Mouse (Mus musculus): ENCODE data around the gene Rnase1. TPM values are rescaled to one million over a fixed set of nuclear protein-coding genes. Genes with fewer than 3 reads are reported as not detected.

The Rnase1 gene
- polyA plus RNA-seq, 1 experiment: not detected

GRCm38 (mm10) chr14:51127648-51128258 lies 18.8 kb downstream of the Rnase1 start:
- Histone ChIP-seq H3K9ac (ENCODE audit: low read depth, poor library complexity, severe bottlenecking) (no peak overlapping the region), H3K9me3 (replicated peaks; ENCODE audit: control insufficient read depth, insufficient read depth, low read length, poor library complexity, severe bottlenecking) (no peaks in the 10 kb centered on the region), H3K27ac (ENCODE audit: insufficient read depth, low read length) (no peak overlapping the region), H3K4me3 (ENCODE audit: low read depth, low read length) (no peak overlapping the region), H3K36me3 (ENCODE audit: control insufficient read depth, insufficient read depth, low read length, poor library complexity, severe bottlenecking) (no peaks in the 10 kb centered on the region), H3K27me3 (ENCODE audit: control insufficient read depth, insufficient read depth, low read length, poor library complexity, severe bottlenecking) (no peaks in the 10 kb centered on the region), H3K4me1 (ENCODE audit: control insufficient read depth, insufficient read depth, low read length) (no peaks in the 10 kb centered on the region)
- TF ChIP-seq POLR2A (IDR thresholded peaks at IDR 0.05; ENCODE audit: insufficient read depth, low read length): no peak
- no peak for TF ChIP-seq CTCF (IDR thresholded peaks at IDR 0.05; ENCODE audit: low read depth, low read length)
- TF ChIP-seq EP300 (IDR thresholded peaks at IDR 0.05; ENCODE audit: insufficient read depth, low read depth, low read length): no peak

- H3K4me1 ChIP-seq (ENCODE audit: control insufficient read depth, insufficient read depth, low read length): no peaks in the 10 kb centered on the region
- H3K9ac ChIP-seq (ENCODE audit: low read depth, poor library complexity, severe bottlenecking): no peak overlapping the region
- H3K4me3 ChIP-seq (ENCODE audit: low read depth, low read length): no peak overlapping the region
- H3K27me3 ChIP-seq (ENCODE audit: control insufficient read depth, insufficient read depth, low read length, poor library complexity, severe bottlenecking): no peaks in the 10 kb centered on the region
- H3K36me3 ChIP-seq (ENCODE audit: control insufficient read depth, insufficient read depth, low read length, poor library complexity, severe bottlenecking): no peaks in the 10 kb centered on the region
- H3K9me3 ChIP-seq (replicated peaks; ENCODE audit: control insufficient read depth, insufficient read depth, low read length, poor library complexity, severe bottlenecking): no peaks in the 10 kb centered on the region
- no peak for TF ChIP-seq POLR2A (IDR thresholded peaks at IDR 0.05; ENCODE audit: insufficient read depth, low read length)
- no peak for TF ChIP-seq CTCF (IDR thresholded peaks at IDR 0.05; ENCODE audit: low read depth, low read length)
- TF ChIP-seq EP300 (IDR thresholded peaks at IDR 0.05; ENCODE audit: insufficient read depth, low read depth, low read length): no peak
- H3K27ac ChIP-seq (ENCODE audit: insufficient read depth, low read length): no peak overlapping the region
These were observed 20.9 kb downstream of the Rnase1 start for GRCm38 (mm10) chr14:51125684-51126083.

- no peaks in the 10 kb centered on the region; the same call in 1 of the 2 replicates for H3K27me3 ChIP-seq (ENCODE audit: control insufficient read depth, insufficient read depth, low read length, poor library complexity, severe bottlenecking)
- no peaks in the 10 kb centered on the region for H3K4me1 ChIP-seq (ENCODE audit: control insufficient read depth, insufficient read depth, low read length)
- no peak within 1 kb of the TSS for H3K9ac ChIP-seq (ENCODE audit: low read depth, poor library complexity, severe bottlenecking)
- H3K4me3 ChIP-seq (ENCODE audit: low read depth, low read length): no peak within 1 kb of the TSS
- H3K27ac ChIP-seq (ENCODE audit: insufficient read depth, low read length): no peak within 1 kb of the TSS
- no peaks in the 10 kb centered on the region for H3K36me3 ChIP-seq (ENCODE audit: control insufficient read depth, insufficient read depth, low read length, poor library complexity, severe bottlenecking)
- no peaks in the 10 kb centered on the region for H3K9me3 ChIP-seq (replicated peaks; ENCODE audit: control insufficient read depth, insufficient read depth, low read length, poor library complexity, severe bottlenecking)
- TF ChIP-seq EP300 (IDR thresholded peaks at IDR 0.05; ENCODE audit: insufficient read depth, low read depth, low read length) (no peak), CTCF (IDR thresholded peaks at IDR 0.05; ENCODE audit: low read depth, low read length) (no peak), POLR2A (IDR thresholded peaks at IDR 0.05; ENCODE audit: insufficient read depth, low read length) (no peak)
These were observed 32.5 kb downstream of the Rnase1 start, which contains the start of gene Eddm3b for GRCm38 (mm10) chr14:51113916-51114560. TSS of gene Eddm3b (plus strand) at chr14:51114426.

GRCm38 (mm10) chr14:51113476-51113875 lies 33.1 kb downstream of the Rnase1 start:
- H3K9ac ChIP-seq (ENCODE audit: low read depth, poor library complexity, severe bottlenecking): no peak overlapping the region
- TF ChIP-seq CTCF (IDR thresholded peaks at IDR 0.05; ENCODE audit: low read depth, low read length): no peak
- no peak for TF ChIP-seq POLR2A (IDR thresholded peaks at IDR 0.05; ENCODE audit: insufficient read depth, low read length)
- no peak for TF ChIP-seq EP300 (IDR thresholded peaks at IDR 0.05; ENCODE audit: insufficient read depth, low read depth, low read length)

GRCm38 (mm10) chr14:51111966-51112365 lies 34.6 kb downstream of the Rnase1 start:
- H3K27me3 ChIP-seq (ENCODE audit: control insufficient read depth, insufficient read depth, low read length, poor library complexity, severe bottlenecking): no peaks in the 10 kb centered on the region; the same call in 1 of the 2 replicates
- no peak overlapping the region for H3K4me3 ChIP-seq (ENCODE audit: low read depth, low read length)
- no peaks in the 10 kb centered on the region for H3K9me3 ChIP-seq (replicated peaks; ENCODE audit: control insufficient read depth, insufficient read depth, low read length, poor library complexity, severe bottlenecking)
- H3K4me1 ChIP-seq (ENCODE audit: control insufficient read depth, insufficient read depth, low read length): no peaks in the 10 kb centered on the region
- H3K36me3 ChIP-seq (ENCODE audit: control insufficient read depth, insufficient read depth, low read length, poor library complexity, severe bottlenecking): no peaks in the 10 kb centered on the region
- H3K27ac ChIP-seq (ENCODE audit: insufficient read depth, low read length): no peak overlapping the region
- TF ChIP-seq POLR2A (IDR thresholded peaks at IDR 0.05; ENCODE audit: insufficient read depth, low read length): no peak
- TF ChIP-seq EP300 (IDR thresholded peaks at IDR 0.05; ENCODE audit: insufficient read depth, low read depth, low read length): no peak
- no peak for TF ChIP-seq CTCF (IDR thresholded peaks at IDR 0.05; ENCODE audit: low read depth, low read length)
- H3K9ac ChIP-seq (ENCODE audit: low read depth, poor library complexity, severe bottlenecking): no peak overlapping the region

More at GRCm38 (mm10) chr14:51113476-51113875, 33.1 kb downstream of the Rnase1 start:
- Histone ChIP-seq H3K27ac (ENCODE audit: insufficient read depth, low read length) (no peak overlapping the region), H3K9me3 (replicated peaks; ENCODE audit: control insufficient read depth, insufficient read depth, low read length, poor library complexity, severe bottlenecking) (no peaks in the 10 kb centered on the region), H3K36me3 (ENCODE audit: control insufficient read depth, insufficient read depth, low read length, poor library complexity, severe bottlenecking) (no peaks in the 10 kb centered on the region), H3K4me3 (ENCODE audit: low read depth, low read length) (no peak overlapping the region), H3K27me3 (ENCODE audit: control insufficient read depth, insufficient read depth, low read length, poor library complexity, severe bottlenecking) (no peaks in the 10 kb centered on the region; the same call in 1 of the 2 replicates), H3K4me1 (ENCODE audit: control insufficient read depth, insufficient read depth, low read length) (no peaks in the 10 kb centered on the region)

GRCm38 (mm10) chr14:51106449-51106967 lies 40.1 kb downstream of the Rnase1 start:
- TF ChIP-seq CTCF (IDR thresholded peaks at IDR 0.05; ENCODE audit: low read depth, low read length): no peak
- TF ChIP-seq POLR2A (IDR thresholded peaks at IDR 0.05; ENCODE audit: insufficient read depth, low read length): no peak
- TF ChIP-seq EP300 (IDR thresholded peaks at IDR 0.05; ENCODE audit: insufficient read depth, low read depth, low read length): no peak
- Histone ChIP-seq H3K4me1 (ENCODE audit: control insufficient read depth, insufficient read depth, low read length) (no peaks in the 10 kb centered on the region), H3K9me3 (replicated peaks; ENCODE audit: control insufficient read depth, insufficient read depth, low read length, poor library complexity, severe bottlenecking) (no peaks in the 10 kb centered on the region), H3K36me3 (ENCODE audit: control insufficient read depth, insufficient read depth, low read length, poor library complexity, severe bottlenecking) (no peaks in the 10 kb centered on the region), H3K4me3 (ENCODE audit: low read depth, low read length) (no peak overlapping the region), H3K27me3 (ENCODE audit: control insufficient read depth, insufficient read depth, low read length, poor library complexity, severe bottlenecking) (no peaks in the 10 kb centered on the region), H3K27ac (ENCODE audit: insufficient read depth, low read length) (no peak overlapping the region), H3K9ac (ENCODE audit: low read depth, poor library complexity, severe bottlenecking) (no peak overlapping the region)
